Mouse (Mus musculus) heart, adult 2 months (tissue): ENCODE measurements around the gene Cxcr5. TPM values are rescaled to one million over a fixed set of nuclear protein-coding genes. Genes with fewer than 3 reads are reported as not detected.

Experiments used
- DNase-seq, 2 experiments: peaks; one replicate each; pipeline ENCODE4 v3.0.0; 2021
- H3K27ac ChIP-seq: fragments of 200-600 bp; 2 replicates; pipeline ENCODE4 v1.8.1; 2022
- H3K27me3 ChIP-seq: fragments of 200-500 bp; 2 replicates; pipeline ENCODE4 v1.6.1; 2012; ENCODE audit warnings: mild to moderate bottlenecking, low read length, inconsistent platforms, mixed read lengths; ENCODE audit not compliant: control insufficient read depth, insufficient read depth
- H3K36me3 ChIP-seq: fragments of 200-500 bp; 2 replicates; pipeline ENCODE4 v1.6.1; 2012; ENCODE audit warnings: low read length, inconsistent platforms; ENCODE audit not compliant: control insufficient read depth, insufficient read depth
- H3K4me1 ChIP-seq: fragments of 200-500 bp; 2 replicates; pipeline ENCODE4 v1.6.1; 2011; ENCODE audit warnings: low read length; ENCODE audit not compliant: control insufficient read depth, insufficient read depth
- H3K4me3 ChIP-seq: fragments of 200-600 bp; 2 replicates; pipeline ENCODE4 v1.8.1; 2022
- H3K79me2 ChIP-seq: fragments of 200-500 bp; replicated peaks from 2 replicates; pipeline ENCODE4 v1.6.1; 2012; ENCODE audit warnings: mild to moderate bottlenecking, inconsistent platforms, low read length, moderate library complexity, mixed read lengths; ENCODE audit not compliant: control insufficient read depth, insufficient read depth
- H3K9ac ChIP-seq: fragments of 200-500 bp; 2 replicates; pipeline ENCODE4 v1.6.1; 2012; ENCODE audit warnings: low read depth, mild to moderate bottlenecking, control low read depth, inconsistent platforms, low read length, mixed read lengths
- CTCF ChIP-seq: fragments of 200-600 bp; IDR thresholded peaks from 2 replicates; pipeline ENCODE4 v1.8.1; 2022; ENCODE audit warnings: antibody characterized with exemption, mild to moderate bottlenecking, moderate library complexity
- EP300 ChIP-seq: fragments of 200-500 bp; IDR thresholded peaks from 2 replicates; pipeline ENCODE4 v1.6.1; 2011; ENCODE audit warnings: low read depth, low read length, control low read depth; ENCODE audit not compliant: insufficient read depth
- POLR2A ChIP-seq: fragments of 200-500 bp; IDR thresholded peaks from 2 replicates; pipeline ENCODE4 v1.6.1; 2011; ENCODE audit warnings: mild to moderate bottlenecking, low read depth, low read length, control low read depth; ENCODE audit not compliant: insufficient read depth
- WGBS: fragments of 180-500 bp; shearing (Covaris S2); methylation state at CpG from one replicate; pipeline ENCODE4 v1.1.7; 2018; 5-methylcytosine and 5-hydroxymethylcytosine counted together
- intact Hi-C: fragments of 180-260 bp; cut with DNase I; formaldehyde crosslinking; loops from one replicate; pipeline ENCODE4 v1.15.1; 2025
- polyA plus RNA-seq: library from polyadenylated mRNA; depleted of rRNA; stranded (reverse); fragments of >200 nt; gene quantifications from 2 replicates; pipeline ENCODE4 v1.2.3, GENCODE M21; 2012
- total RNA-seq, 2 experiments: library from RNA; stranded (reverse); gene quantifications; 2 replicates each; pipeline ENCODE4 v1.2.3; 2021

Gene Cxcr5
- total and polyA plus RNA-seq, 3 experiments = 0.41 to 1.7 (median 0.42) TPM

- no peak overlapping the region for H3K9ac ChIP-seq
- no peaks in the 10 kb centered on the region for H3K79me2 ChIP-seq
- intact Hi-C loops = no loop called here
- TF ChIP-seq POLR2A (no peak), EP300 (no peak), CTCF (no peak)
- no peak for DNase-seq
- H3K36me3 ChIP-seq = peaks cover 3% of the 10 kb centered on the region
- H3K4me3 ChIP-seq = no peak overlapping the region
- peaks cover 6% of the 10 kb centered on the region for H3K4me1 ChIP-seq
- no peak overlapping the region for H3K27ac ChIP-seq
- WGBS = 22% methylated on average over 6 of the region's 6 CpGs
- H3K27me3 ChIP-seq = no peaks in the 10 kb centered on the region
Observed at GRCm38 (mm10) chr9:44599616-44600015, 37.9 kb upstream of the Cxcr5 start.

- Histone ChIP-seq H3K79me2 (no peaks in the 10 kb centered on the region), H3K27me3 (no peaks in the 10 kb centered on the region), H3K27ac (no peak overlapping the region), H3K9ac (peak overlapping the region; percentile 26), H3K36me3 (peaks cover 3% of the 10 kb centered on the region), H3K4me3 (peak overlapping the region; percentile 13; the same call in 1 of the 2 replicates), H3K4me1 (peaks cover 6% of the 10 kb centered on the region)
- TF ChIP-seq POLR2A = no peak
- TF ChIP-seq CTCF = no peak
- no peak for TF ChIP-seq EP300
- DNase-seq = peak; percentile 25 to 32
- intact Hi-C loops = no loop called here
- WGBS = 11% methylated on average over 18 of the region's 18 CpGs
Observed at GRCm38 (mm10) chr9:44598899-44599495, 37.3 kb upstream of the Cxcr5 start.

GRCm38 (mm10) chr9:44597742-44598141 is 36.1 kb upstream of the Cxcr5 start:
- 90% methylated on average over 2 of the region's 2 CpGs for WGBS
- Histone ChIP-seq H3K9ac (no peak overlapping the region), H3K27me3 (no peaks in the 10 kb centered on the region), H3K4me3 (no peak overlapping the region), H3K79me2 (no peaks in the 10 kb centered on the region), H3K4me1 (peaks cover 6% of the 10 kb centered on the region), H3K27ac (no peak overlapping the region), H3K36me3 (no peaks in the 10 kb centered on the region; the same call in 1 of the 2 replicates)
- intact Hi-C loops = no loop called here
- no peak for DNase-seq
- TF ChIP-seq POLR2A = no peak
- TF ChIP-seq CTCF = no peak
- TF ChIP-seq EP300 = no peak

GRCm38 (mm10) chr9:44595537-44595930 is 33.9 kb upstream of the Cxcr5 start:
- Histone ChIP-seq H3K27ac (no peak overlapping the region), H3K4me3 (no peak overlapping the region), H3K9ac (no peak overlapping the region), H3K36me3 (no peaks in the 10 kb centered on the region; the same call in 1 of the 2 replicates), H3K4me1 (peaks cover 6% of the 10 kb centered on the region), H3K79me2 (no peaks in the 10 kb centered on the region), H3K27me3 (no peaks in the 10 kb centered on the region)
- WGBS = 91% methylated on average over 1 of the region's 1 CpGs
- intact Hi-C loops = loop anchor here (1.0 kb wide), 1 partner anchor 42 kb away; no protein-coding TSS in a partner anchor
- no peak for DNase-seq
- TF ChIP-seq EP300 = no peak
- TF ChIP-seq CTCF = no peak
- no peak for TF ChIP-seq POLR2A

- TF ChIP-seq EP300 (no peak), POLR2A (no peak), CTCF (no peak)
- Histone ChIP-seq H3K4me1 (peaks cover 6% of the 10 kb centered on the region), H3K4me3 (no peak overlapping the region), H3K27ac (no peak overlapping the region), H3K27me3 (no peaks in the 10 kb centered on the region), H3K9ac (no peak overlapping the region), H3K36me3 (no peaks in the 10 kb centered on the region; the same call in 1 of the 2 replicates), H3K79me2 (no peaks in the 10 kb centered on the region)
- DNase-seq = no peak
- intact Hi-C loops = loop anchor here (1.0 kb wide), 1 partner anchor 42 kb away; no protein-coding TSS in a partner anchor
- 86% methylated on average over 9 of the region's 9 CpGs for WGBS
Observed at GRCm38 (mm10) chr9:44594901-44595536, 33.3 kb upstream of the Cxcr5 start.

DNA sequence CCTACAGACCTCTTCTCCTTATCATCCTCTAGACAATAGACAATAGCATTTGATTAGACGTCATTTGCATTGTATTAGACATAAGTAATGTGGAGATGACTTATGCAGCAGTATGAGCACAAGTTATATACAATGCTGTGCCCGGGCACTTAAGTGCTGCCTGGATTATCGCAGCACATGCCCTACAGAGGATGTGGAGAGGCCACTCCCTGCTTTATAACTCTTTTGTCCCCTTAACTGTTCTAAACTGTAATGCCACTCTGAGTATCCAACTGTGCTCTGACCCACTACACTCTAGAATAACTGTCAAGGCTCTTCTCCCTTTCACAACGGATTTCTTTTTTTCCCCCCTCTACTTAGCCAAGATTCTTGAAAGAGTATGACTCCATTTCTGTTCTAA is 32.2 kb upstream of the Cxcr5 start:
- intact Hi-C loops = no loop called here
- no peak overlapping the region for H3K9ac ChIP-seq
- TF ChIP-seq POLR2A = no peak
- no peak for TF ChIP-seq EP300
- no peak for TF ChIP-seq CTCF
- H3K27me3 ChIP-seq = no peaks in the 10 kb centered on the region
- H3K27ac ChIP-seq = no peak overlapping the region
- WGBS = 65% methylated on average over 4 of the region's 4 CpGs
- no peak overlapping the region for H3K4me3 ChIP-seq
- H3K36me3 ChIP-seq = no peaks in the 10 kb centered on the region
- no peaks in the 10 kb centered on the region for H3K79me2 ChIP-seq
- H3K4me1 ChIP-seq = no peaks in the 10 kb centered on the region; the same call in 1 of the 2 replicates
- DNase-seq = no peak
